Mouse (Mus musculus): ENCODE data around the gene Gm4312. TPM values are rescaled to one million over a fixed set of nuclear protein-coding genes. Genes with fewer than 3 reads are reported as not detected.

Gene Gm4312
- polyA plus RNA-seq, 1 experiment from 2014 or later = not detected

Other genes starting within 250 kb of the Gm4312 start
- not detected in 2 replicates for gene Gm4301, start 46.9 kb downstream of the Gm4312 start, polyA plus RNA-seq (2015; fragmentation: Nextera tagmentation; extraction: Ambion mirVana)
- gene Gm4302, start 41.7 kb downstream of the Gm4312 start, polyA plus RNA-seq (2015; fragmentation: Nextera tagmentation; extraction: Ambion mirVana) = not detected in 2 replicates
- gene Gm4303, start 36.6 kb downstream of the Gm4312 start, polyA plus RNA-seq (2015; fragmentation: Nextera tagmentation; extraction: Ambion mirVana) = not detected in 2 replicates
- gene Gm4305, start 31.5 kb downstream of the Gm4312 start, polyA plus RNA-seq (2015; fragmentation: Nextera tagmentation; extraction: Ambion mirVana) = not detected in 2 replicates
- gene Gm4307, start 21.2 kb downstream of the Gm4312 start, polyA plus RNA-seq (2015; fragmentation: Nextera tagmentation; extraction: Ambion mirVana) = not detected in 2 replicates
- gene Tmtc3, start 104.8 kb upstream of the Gm4312 start, polyA plus RNA-seq (2015; fragmentation: Nextera tagmentation; extraction: Ambion mirVana) = 10.3 and 13.5 TPM in 2 replicates
- gene Cep290, start 105.0 kb upstream of the Gm4312 start, polyA plus RNA-seq (2015; fragmentation: Nextera tagmentation; extraction: Ambion mirVana) = 6.7 and 6.8 TPM in 2 replicates
- 14.4 and 15.3 TPM in 2 replicates for gene 4930430F08Rik, start 207.9 kb upstream of the Gm4312 start, polyA plus RNA-seq (2015; fragmentation: Nextera tagmentation; extraction: Ambion mirVana)
- gene 1700017N19Rik, start 207.9 kb upstream of the Gm4312 start, polyA plus RNA-seq (2015; fragmentation: Nextera tagmentation; extraction: Ambion mirVana) = not detected in 2 replicates

Measured in forebrain, embryonic 16.5 days (tissue).